Mouse (Mus musculus): Measurements from ENCODE around the gene Adra2c.
A peak's percentile ranks its signal among the peaks of the same experiment; 100 is the strongest.

Gene Adra2c

GRCm38 (mm10) chr5:35311738-35312250, 33.7 kb downstream of the Adra2c start:
- no peak for DNase-seq (ENCODE audit: low spot score)

GRCm38 (mm10) chr5:35313231-35313821, 35.2 kb downstream of the Adra2c start:
- no peak for DNase-seq (ENCODE audit: low spot score)

- no peak for DNase-seq (ENCODE audit: low spot score)
Measured at GRCm38 (mm10) chr5:35313826-35314586, 35.9 kb downstream of the Adra2c start.

GRCm38 (mm10) chr5:35314629-35315028, 36.5 kb downstream of the Adra2c start:
- no peak for DNase-seq (ENCODE audit: low spot score)

GRCm38 (mm10) chr5:35315204-35315603, 37.1 kb downstream of the Adra2c start:
- no peak for DNase-seq (ENCODE audit: low spot score)

GRCm38 (mm10) chr5:35320650-35321049, 42.5 kb downstream of the Adra2c start:
- peak; percentile 79 for DNase-seq (ENCODE audit: low spot score)

GRCm38 (mm10) chr5:35330822-35331221, 52.7 kb downstream of the Adra2c start:
- no peak for DNase-seq (ENCODE audit: low spot score)

Data from adipocyte (in vitro differentiated cells).